Mouse (Mus musculus) C2C12 (cell line): Measurements from ENCODE around the gene Zfp423. TPM values are rescaled to one million over a fixed set of nuclear protein-coding genes. Genes with fewer than 3 reads are reported as not detected.

Experiments
- H3K27me3 ChIP-seq: one replicate; pipeline ENCODE4 v1.6.1; 2011; ENCODE audit not compliant: control insufficient read depth, insufficient read depth, insufficient read length
- H3K36me3 ChIP-seq: one replicate; pipeline ENCODE4 v1.6.1; 2011; ENCODE audit not compliant: control insufficient read depth, insufficient read depth
- H3K4me3 ChIP-seq: one replicate; pipeline ENCODE4 v1.5.1; 2011; ENCODE audit warnings: mild to moderate bottlenecking, control low read depth; ENCODE audit not compliant: poor library complexity, insufficient read depth, severe bottlenecking
- H3K79me2 ChIP-seq: one replicate; pipeline ENCODE4 v1.6.1; 2011; ENCODE audit not compliant: control insufficient read depth, insufficient read depth
- H3K79me3 ChIP-seq: one replicate; pipeline ENCODE4 v1.6.1; 2011; ENCODE audit warnings: low read depth, control low read depth
- H3ac ChIP-seq: one replicate; pipeline ENCODE3; 2011; ENCODE audit warnings: low read depth; ENCODE audit not compliant: control insufficient read depth, insufficient read length
- CEBPB ChIP-seq: IDR thresholded peaks from one replicate; pipeline ENCODE4 v1.6.1; 2011; ENCODE audit warnings: low read depth, mild to moderate bottlenecking, control low read depth, moderate library complexity
- CTCF ChIP-seq: IDR thresholded peaks from one replicate; pipeline ENCODE4 v1.5.1; 2011; ENCODE audit not compliant: control insufficient read depth, insufficient read depth, insufficient read length
- FOSL1 ChIP-seq: IDR thresholded peaks from one replicate; pipeline ENCODE4 v1.8.0; 2011; ENCODE audit warnings: mild to moderate bottlenecking, low read length; ENCODE audit not compliant: poor library complexity, insufficient read depth, severe bottlenecking
- MAX ChIP-seq: IDR thresholded peaks from one replicate; pipeline ENCODE4 v1.6.1; 2011; ENCODE audit warnings: mild to moderate bottlenecking, control low read depth
- MYOD1 ChIP-seq: IDR thresholded peaks from one replicate; pipeline ENCODE4 v1.6.1; 2011; ENCODE audit warnings: low read depth; ENCODE audit not compliant: control insufficient read depth, insufficient read length
- MYOG ChIP-seq: IDR thresholded peaks from one replicate; pipeline ENCODE4 v1.6.1; 2011; ENCODE audit not compliant: control insufficient read depth, insufficient read length; ENCODE audit errors: extremely low read depth
- USF1 ChIP-seq: IDR thresholded peaks from one replicate; pipeline ENCODE4 v1.6.1; 2011; ENCODE audit warnings: low read depth, mild to moderate bottlenecking, control low read depth, moderate library complexity
- polyA plus RNA-seq: library from polyadenylated mRNA; unstranded; fragments of >200 nt; fragmentation: generic; extraction: Trizol; gene quantifications from one replicate; pipeline ENCODE4 v1.2.1, GENCODE M21; 2012; ENCODE audit warnings: missing spikeins

Gene Zfp423
- polyA plus RNA-seq, 1 experiment, result 0.14 TPM

- TF ChIP-seq MAX (no peak), CEBPB (no peak), MYOD1 (no peak), USF1 (no peak)
- peaks cover 6% of the 10 kb centered on the region for H3K27me3 ChIP-seq
- no peaks in the 10 kb centered on the region for H3K36me3 ChIP-seq
- no peak overlapping the region for H3K4me3 ChIP-seq
- H3K79me3 ChIP-seq, result no peaks in the 10 kb centered on the region
- no peak overlapping the region for H3ac ChIP-seq
- H3K79me2 ChIP-seq, result no peaks in the 10 kb centered on the region
These were observed 214.2 kb downstream of the Zfp423 start for GRCm38 (mm10) chr8:87745125-87745698.

- Histone ChIP-seq H3ac (no peak overlapping the region), H3K79me3 (no peaks in the 10 kb centered on the region), H3K79me2 (no peaks in the 10 kb centered on the region), H3K4me3 (no peak overlapping the region), H3K36me3 (no peaks in the 10 kb centered on the region), H3K27me3 (peaks cover 9% of the 10 kb centered on the region)
- no peak for TF ChIP-seq CEBPB
- TF ChIP-seq CTCF, result no peak
- no peak for TF ChIP-seq FOSL1
- TF ChIP-seq MAX, result no peak
- TF ChIP-seq MYOG, result no peak
- TF ChIP-seq MYOD1, result no peak
- TF ChIP-seq USF1, result no peak
These were observed 214.8 kb downstream of the Zfp423 start for GRCm38 (mm10) chr8:87744556-87744955.

GRCm38 (mm10) chr8:87742016-87742415, 217.4 kb downstream of the Zfp423 start:
- no peaks in the 10 kb centered on the region for H3K36me3 ChIP-seq
- no peak for TF ChIP-seq CTCF
- no peak for TF ChIP-seq MYOG
- no peak for TF ChIP-seq MYOD1
- no peak for TF ChIP-seq MAX
- TF ChIP-seq USF1, result no peak
- TF ChIP-seq CEBPB, result no peak
- no peak for TF ChIP-seq FOSL1
- peaks cover 14% of the 10 kb centered on the region for H3K27me3 ChIP-seq
- no peak overlapping the region for H3ac ChIP-seq
- no peaks in the 10 kb centered on the region for H3K79me2 ChIP-seq
- no peak overlapping the region for H3K4me3 ChIP-seq
- no peaks in the 10 kb centered on the region for H3K79me3 ChIP-seq

GRCm38 (mm10) chr8:87740946-87741530, 218.4 kb downstream of the Zfp423 start:
- no peaks in the 10 kb centered on the region for H3K79me3 ChIP-seq
- TF ChIP-seq MAX, result no peak
- no peak for TF ChIP-seq FOSL1
- no peak for TF ChIP-seq CEBPB
- no peak for TF ChIP-seq MYOG
- no peak for TF ChIP-seq MYOD1
- TF ChIP-seq CTCF, result no peak
- no peak for TF ChIP-seq USF1
- H3ac ChIP-seq, result no peak overlapping the region
- peaks cover 14% of the 10 kb centered on the region for H3K27me3 ChIP-seq
- H3K36me3 ChIP-seq, result no peaks in the 10 kb centered on the region
- no peak overlapping the region for H3K4me3 ChIP-seq
- H3K79me2 ChIP-seq, result no peaks in the 10 kb centered on the region

- Histone ChIP-seq H3K27me3 (peaks cover 14% of the 10 kb centered on the region), H3ac (no peak overlapping the region), H3K79me2 (no peaks in the 10 kb centered on the region), H3K79me3 (no peaks in the 10 kb centered on the region), H3K4me3 (no peak overlapping the region), H3K36me3 (no peaks in the 10 kb centered on the region)
- TF ChIP-seq FOSL1, result no peak
- no peak for TF ChIP-seq MAX
- TF ChIP-seq USF1, result no peak
- no peak for TF ChIP-seq CTCF
- no peak for TF ChIP-seq MYOD1
- TF ChIP-seq MYOG, result no peak
- no peak for TF ChIP-seq CEBPB
These were observed 221.5 kb downstream of the Zfp423 start for GRCm38 (mm10) chr8:87737900-87738299.

GRCm38 (mm10) chr8:87734902-87735301, 224.5 kb downstream of the Zfp423 start:
- no peaks in the 10 kb centered on the region for H3K79me3 ChIP-seq
- peaks cover 8% of the 10 kb centered on the region for H3K27me3 ChIP-seq
- H3K4me3 ChIP-seq, result no peak overlapping the region
- H3K79me2 ChIP-seq, result no peaks in the 10 kb centered on the region
- H3K36me3 ChIP-seq, result no peaks in the 10 kb centered on the region
- no peak for TF ChIP-seq CEBPB
- TF ChIP-seq USF1, result no peak
- no peak for TF ChIP-seq MAX
- no peak for TF ChIP-seq CTCF
- TF ChIP-seq MYOD1, result no peak
- no peak overlapping the region for H3ac ChIP-seq
